Mouse (Mus musculus) heart, adult 10 weeks (tissue): ENCODE results near the gene Tsks. TPM values are rescaled to one million over a fixed set of nuclear protein-coding genes. Genes with fewer than 3 reads are reported as not detected.

ENCODE experiments used
- polyA plus RNA-seq: library from polyadenylated mRNA; stranded (reverse); fragments of 350-450 nt; fragmentation: Illumina TruSeq; extraction: RNeasy Lipid Tissue Mini Kit (QIAGEN cat#74804); gene quantifications from one replicate; pipeline ENCODE4 v1.2.3, GENCODE M21; 2014; ENCODE audit warnings: low read depth, low replicate concordance

Gene Tsks
- not detected for polyA plus RNA-seq

GRCm38 (mm10) chr7:44942904-44943303 is at the start of gene Tsks:
Gene Tsks (plus strand): TSS chr7:44943204.

GRCm38 (mm10) chr7:44895593-44896434 is 47.2 kb upstream of the Tsks start, which contains the start of gene Fuz:
Gene Fuz (plus strand): TSS chr7:44896079.

GRCm38 (mm10) chr7:44929204-44930151 is 13.5 kb upstream of the Tsks start, which contains the start of gene Ap2a1:
Gene Ap2a1 (minus strand): TSS chr7:44929496.

GRCm38 (mm10) chr7:44974383-44975116 is 31.5 kb downstream of the Tsks start, which contains the start of gene Cpt1c:
Gene Cpt1c (minus strand): TSS chr7:44974851.

GRCm38 (mm10) chr7:44986192-44986878 is 43.3 kb downstream of the Tsks start, which contains the start of gene Prmt1:
Gene Prmt1 (minus strand): TSS chr7:44986568.

GRCm38 (mm10) chr7:44997231-44997939 is 54.4 kb downstream of the Tsks start, which contains the start of gene Irf3:
Gene Irf3 (plus strand): TSS chr7:44997648.

GRCm38 (mm10) chr7:44998501-44998955 is 55.5 kb downstream of the Tsks start, which contains the start of gene Bcl2l12:
Gene Bcl2l12 (minus strand): TSS chr7:44998712.

Other genes starting within 250 kb of the Tsks start
- not detected for gene Izumo2, start 234.5 kb upstream of the Tsks start, polyA plus RNA-seq
- gene Vrk3, start 194.8 kb upstream of the Tsks start, polyA plus RNA-seq: 27.0 TPM
- gene Zfp473, start 192.2 kb upstream of the Tsks start, polyA plus RNA-seq: not detected
- gene Nup62, start 127.1 kb upstream of the Tsks start, polyA plus RNA-seq: 26.2 TPM
- gene Il4i1, start 126.8 kb upstream of the Tsks start, polyA plus RNA-seq: 0.26 TPM
- gene Atf5, start 126.5 kb upstream of the Tsks start, polyA plus RNA-seq: 50.1 TPM
- gene Akt1s1, start 94.2 kb upstream of the Tsks start, polyA plus RNA-seq: 55.0 TPM
- gene Tbc1d17, start 94.1 kb upstream of the Tsks start, polyA plus RNA-seq: 44.5 TPM
- gene Pnkp, start 86.1 kb upstream of the Tsks start, polyA plus RNA-seq: 19.7 TPM
- 169 TPM for gene Ptov1, start 73.4 kb upstream of the Tsks start, polyA plus RNA-seq
- gene Med25, start 50.5 kb upstream of the Tsks start, polyA plus RNA-seq: 74.0 TPM
- gene Fuz, start 47.1 kb upstream of the Tsks start, polyA plus RNA-seq: 21.4 TPM
- gene Ap2a1, start 13.7 kb upstream of the Tsks start, polyA plus RNA-seq: 41.3 TPM
- 3.6 TPM for gene Cpt1c, start 31.6 kb downstream of the Tsks start, polyA plus RNA-seq
- 114 TPM for gene Prmt1, start 43.4 kb downstream of the Tsks start, polyA plus RNA-seq
- 72.3 TPM for gene Irf3, start 54.4 kb downstream of the Tsks start, polyA plus RNA-seq
- 12.3 TPM for gene Bcl2l12, start 55.5 kb downstream of the Tsks start, polyA plus RNA-seq
- 34.5 TPM for gene Scaf1, start 73.2 kb downstream of the Tsks start, polyA plus RNA-seq
- gene Rras, start 74.8 kb downstream of the Tsks start, polyA plus RNA-seq: 57.4 TPM
- gene Prr12, start 109.7 kb downstream of the Tsks start, polyA plus RNA-seq: 13.2 TPM
- 40.7 TPM for gene Nosip, start 119.2 kb downstream of the Tsks start, polyA plus RNA-seq
- gene Prrg2, start 119.5 kb downstream of the Tsks start, polyA plus RNA-seq: 12.4 TPM
- 40.8 TPM for gene Rcn3, start 149.0 kb downstream of the Tsks start, polyA plus RNA-seq
- gene Fcgrt, start 160.6 kb downstream of the Tsks start, polyA plus RNA-seq: 83.1 TPM
- gene Rps11, start 181.2 kb downstream of the Tsks start, polyA plus RNA-seq: 641 TPM
- 958 TPM for gene Rpl13a, start 185.6 kb downstream of the Tsks start, polyA plus RNA-seq
- gene Gm45713, start 193.0 kb downstream of the Tsks start, polyA plus RNA-seq: not detected
- gene Flt3l, start 193.2 kb downstream of the Tsks start, polyA plus RNA-seq: 21.0 TPM
- 41.4 TPM for gene Pih1d1, start 211.1 kb downstream of the Tsks start, polyA plus RNA-seq
- gene Aldh16a1, start 211.4 kb downstream of the Tsks start, polyA plus RNA-seq: 16.5 TPM
- gene Slc17a7, start 220.7 kb downstream of the Tsks start, polyA plus RNA-seq: 27.4 TPM
- not detected for gene Gfy, start 236.4 kb downstream of the Tsks start, polyA plus RNA-seq
- not detected for gene Pth2, start 237.8 kb downstream of the Tsks start, polyA plus RNA-seq